Mouse (Mus musculus) kidney, adult 2 months (tissue): ENCODE results near the gene Idnk.

Experiments
- CTCF ChIP-seq: fragments of 200-500 bp; conservative IDR thresholded peaks from 2 replicates; pipeline ENCODE4 v1.5.1; 2011; ENCODE audit warnings: low read depth, mild to moderate bottlenecking, control low read depth, low read length, moderate library complexity, mixed read lengths; ENCODE audit not compliant: insufficient read depth, insufficient read length
- POLR2A ChIP-seq: fragments of 200-500 bp; IDR thresholded peaks from one replicate; pipeline ENCODE4 v1.6.1; 2011; ENCODE audit warnings: low read depth, low read length, control low read depth

DNA sequence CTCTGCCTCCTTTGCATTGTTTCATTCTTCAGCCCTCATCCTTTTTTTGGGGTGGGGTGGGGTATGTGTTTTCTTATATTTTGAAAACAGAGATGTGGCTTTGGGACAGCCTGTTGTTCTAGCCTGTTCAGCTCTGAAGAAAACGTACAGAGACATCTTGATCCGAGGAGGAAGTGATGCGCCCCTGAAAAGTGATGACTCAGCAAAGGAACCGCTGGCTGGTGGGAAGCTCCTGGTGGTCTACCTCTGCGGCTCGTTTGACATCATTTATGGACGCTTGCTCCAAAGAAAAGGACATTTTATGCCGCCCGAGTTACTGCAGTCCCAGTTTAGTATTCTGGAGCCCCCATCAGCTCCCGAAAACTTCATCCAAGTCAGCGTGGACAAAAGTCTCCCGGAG lies 5.9 kb downstream of the Idnk start:
- no peak for TF ChIP-seq CTCF
- TF ChIP-seq POLR2A: no peak
